Mouse (Mus musculus) thymus, adult 2 months (tissue): ENCODE data around the gene Bglap3.

Experiments
- CTCF ChIP-seq: fragments of 200-500 bp; IDR thresholded peaks from 2 replicates; pipeline ENCODE4 v1.5.1; 2012; ENCODE audit warnings: mild to moderate bottlenecking, control low read depth, low read length, moderate library complexity, borderline replicate concordance; ENCODE audit not compliant: control insufficient read depth, poor library complexity, insufficient read depth; ENCODE audit errors: extremely low read depth
- POLR2A ChIP-seq: fragments of 200-500 bp; IDR thresholded peaks from 2 replicates; pipeline ENCODE4 v1.6.1; 2012; ENCODE audit warnings: mild to moderate bottlenecking, low read length, control low read depth, moderate library complexity; ENCODE audit not compliant: control insufficient read depth, poor library complexity, insufficient read depth; ENCODE audit errors: extremely low read depth

DNA sequence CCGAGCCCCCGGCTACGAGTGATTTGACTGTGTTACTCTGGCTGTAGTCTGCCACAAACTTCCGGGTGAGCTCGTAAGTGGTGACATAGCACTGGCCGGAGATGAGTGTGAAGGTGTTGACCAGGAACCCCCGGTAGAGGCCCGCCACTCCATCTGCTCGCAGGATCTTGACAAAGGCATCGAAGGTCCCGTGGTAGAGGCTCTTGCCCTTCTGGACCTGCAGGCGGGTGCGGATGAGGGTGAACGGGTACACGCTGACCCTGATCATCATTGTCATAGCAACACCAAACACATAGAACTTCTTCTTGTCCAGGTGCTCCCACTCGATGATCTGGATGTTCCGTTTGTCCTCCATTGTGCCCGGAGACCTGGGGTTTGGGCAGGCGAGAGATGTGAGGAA is 48.2 kb upstream of the Bglap3 start:
- TF ChIP-seq CTCF (no peak), POLR2A (no peak)
